Mouse (Mus musculus) embryonic facial prominence, embryonic 12.5 days (tissue): Measurements from ENCODE around the gene Bad. TPM values are rescaled to one million over a fixed set of nuclear protein-coding genes. Genes with fewer than 3 reads are reported as not detected.
"Not testable (repeated sequence)": the region's sequence is repeated elsewhere in the genome, so short reads cannot be mapped to it uniquely, and the experiment has no call there.

Source experiments
- ATAC-seq: fragments of 200-750 bp; cut with Nextera tagmentation; 2 replicates; pipeline ENCODE4 v1.8.0; 2017; ENCODE audit not compliant: insufficient number of reproducible peaks, insufficient read depth, low FRiP score, low TSS enrichment
- H3K27ac ChIP-seq: fragments of 300-500 bp; sonication (generic); 2 replicates; pipeline ENCODE4 v1.5.1; 2016; ENCODE audit warnings: mild to moderate bottlenecking
- H3K27me3 ChIP-seq: fragments of 300-500 bp; sonication (generic); 2 replicates; pipeline ENCODE4 v1.6.1; 2016; ENCODE audit warnings: mild to moderate bottlenecking, moderate library complexity
- H3K36me3 ChIP-seq: fragments of 300-500 bp; sonication (generic); 2 replicates; pipeline ENCODE4 v1.6.1; 2016; ENCODE audit warnings: mild to moderate bottlenecking
- H3K4me1 ChIP-seq: fragments of 300-500 bp; sonication (generic); 2 replicates; pipeline ENCODE4 v1.6.1; 2016
- H3K4me2 ChIP-seq: fragments of 300-500 bp; sonication (generic); replicated peaks from 2 replicates; pipeline ENCODE4 v1.6.1; 2016; ENCODE audit warnings: mild to moderate bottlenecking, moderate library complexity
- H3K4me3 ChIP-seq: fragments of 300-500 bp; sonication (generic); 2 replicates; pipeline ENCODE4 v1.5.1; 2016; ENCODE audit warnings: mild to moderate bottlenecking
- H3K9ac ChIP-seq: fragments of 300-500 bp; sonication (generic); 2 replicates; pipeline ENCODE4 v1.6.1; 2016; ENCODE audit warnings: mild to moderate bottlenecking, moderate library complexity
- H3K9me3 ChIP-seq: fragments of 300-500 bp; sonication (generic); 2 replicates; pipeline ENCODE4 v1.6.1; 2016; ENCODE audit warnings: mild to moderate bottlenecking, moderate library complexity
- WGBS: fragments of 180-500 bp; shearing (Covaris S2); methylation state at CpG from one replicate; pipeline ENCODE4 v1.1.7; 2016; 5-methylcytosine and 5-hydroxymethylcytosine counted together
- polyA plus RNA-seq: library from polyadenylated mRNA; unstranded; fragments of >200 nt; fragmentation: Nextera tagmentation; extraction: Ambion mirVana; gene quantifications from 2 replicates; pipeline ENCODE4 v1.2.1, GENCODE M21; 2016

Bad gene
- polyA plus RNA-seq, 1 experiment from 2014 or later, result 75.0 TPM

DNA sequence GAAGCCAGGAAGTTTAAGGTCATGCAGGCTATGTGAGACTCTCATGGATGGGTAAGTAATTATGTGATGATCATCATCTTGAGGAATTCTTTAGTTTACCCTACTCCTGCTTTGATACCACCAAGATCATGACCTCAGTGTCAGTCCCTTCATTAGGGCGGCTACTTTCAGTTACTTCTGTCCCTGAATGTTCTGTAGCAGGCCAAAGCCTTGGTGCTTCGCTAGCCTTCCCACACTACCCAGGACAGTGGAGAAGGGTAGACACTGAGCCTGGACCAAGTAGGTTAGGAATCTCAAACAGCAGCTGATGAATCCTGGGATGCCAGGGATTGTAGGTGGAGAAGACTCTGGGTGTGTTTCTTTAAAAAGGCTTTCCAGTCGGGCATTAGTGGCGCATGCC lies 39.8 kb downstream of the Bad start:
- Histone ChIP-seq H3K4me3 (no peak overlapping the region; the same call in 1 of the 2 replicates), H3K9me3 (no peaks in the 10 kb centered on the region), H3K4me2 (peak overlapping the region; percentile 64; the same call in 1 of the 2 replicates), H3K4me1 (peaks cover 40% of the 10 kb centered on the region), H3K9ac (peak overlapping the region; percentile 75; the same call in 1 of the 2 replicates), H3K27ac (no peak overlapping the region), H3K27me3 (no peaks in the 10 kb centered on the region), H3K36me3 (peaks cover 49% of the 10 kb centered on the region)
- ATAC-seq, result no peak
- 91% methylated on average over 4 of the region's 4 CpGs for WGBS

- Histone ChIP-seq H3K4me3 (no peak overlapping the region), H3K36me3 (peaks cover 30% of the 10 kb centered on the region), H3K4me2 (no peak overlapping the region), H3K9ac (no peak overlapping the region), H3K9me3 (no peaks in the 10 kb centered on the region), H3K27me3 (no peaks in the 10 kb centered on the region), H3K4me1 (peaks cover 30% of the 10 kb centered on the region), H3K27ac (no peak overlapping the region)
- WGBS, result 90% methylated on average over 5 of the region's 5 CpGs
- ATAC-seq, result no peak
Observed at GRCm38 (mm10) chr19:6983621-6984020, 42.0 kb downstream of the Bad start.

DNA sequence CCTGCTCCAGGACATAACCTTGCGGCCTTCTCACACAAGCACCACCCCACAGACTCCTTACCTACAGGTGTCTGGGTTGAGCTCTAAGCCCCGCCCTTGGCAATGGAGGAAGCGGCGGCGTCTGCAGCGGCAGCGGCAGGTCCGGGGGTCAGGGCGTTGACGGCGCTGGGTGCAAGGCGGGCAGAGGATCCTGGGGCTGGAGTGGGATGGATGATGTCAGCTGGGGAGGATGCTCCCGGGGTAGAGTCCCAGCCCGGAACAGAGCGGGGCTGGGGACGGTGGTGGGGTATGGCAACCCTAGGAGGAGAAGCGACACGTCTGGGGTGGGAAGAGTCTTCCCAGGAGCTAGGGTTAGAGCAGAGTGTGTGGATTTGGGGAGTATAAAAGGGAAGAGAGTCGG lies 43.6 kb downstream of the Bad start:
- Histone ChIP-seq H3K4me3 (no peak overlapping the region), H3K27ac (no peak overlapping the region), H3K27me3 (no peaks in the 10 kb centered on the region), H3K9ac (0 out of 2 replicates have a peak overlapping the region, but pooled peaks have one; percentile 2), H3K9me3 (no peaks in the 10 kb centered on the region), H3K36me3 (peaks cover 29% of the 10 kb centered on the region), H3K4me2 (no peak overlapping the region), H3K4me1 (peaks cover 22% of the 10 kb centered on the region)
- WGBS, result 80% methylated on average over 19 of the region's 19 CpGs
- ATAC-seq, result no peak

DNA sequence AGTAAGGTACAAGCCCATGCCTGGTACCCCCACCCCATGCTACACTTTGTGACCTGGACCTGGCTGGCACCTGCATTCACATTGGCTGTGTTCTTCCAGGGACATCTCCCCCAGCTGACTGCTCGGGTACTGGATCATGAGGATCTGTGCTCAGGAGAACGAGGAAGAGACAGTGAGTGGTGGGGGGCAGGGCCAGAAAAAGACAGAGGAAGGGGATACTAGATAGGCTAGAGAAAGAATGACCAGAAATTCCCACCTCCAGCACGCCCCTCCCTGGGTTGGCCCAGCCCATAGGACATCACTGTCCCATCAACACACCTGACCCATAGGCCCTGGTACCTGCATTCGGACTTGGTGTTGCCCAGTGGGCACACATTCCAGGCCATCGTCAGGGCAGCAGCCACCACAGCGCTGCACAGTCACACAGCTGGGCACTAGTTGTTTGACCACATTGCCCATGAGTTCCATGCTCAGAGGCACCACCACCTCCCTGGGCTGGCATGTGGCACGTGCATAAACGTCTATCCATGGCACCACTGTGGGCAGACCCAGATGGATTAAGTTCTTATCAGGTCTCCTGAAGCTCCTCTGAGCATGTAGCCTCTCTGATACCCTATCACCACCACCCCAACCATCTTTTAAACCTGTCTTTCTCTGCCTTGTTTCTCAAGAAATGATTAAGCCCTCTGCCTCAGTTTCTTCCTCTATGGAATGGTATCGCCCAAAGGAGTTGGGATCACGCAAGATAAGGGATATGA lies 44.5 kb downstream of the Bad start:
- ATAC-seq, result no peak
- Histone ChIP-seq H3K27me3 (no peaks in the 10 kb centered on the region), H3K27ac (no peak overlapping the region), H3K9me3 (no peaks in the 10 kb centered on the region), H3K9ac (peak overlapping the region; percentile 88; the same call in 1 of the 2 replicates), H3K4me3 (peak overlapping the region; percentile 91), H3K4me1 (peaks cover 19% of the 10 kb centered on the region), H3K4me2 (peak overlapping the region; percentile 86), H3K36me3 (peaks cover 29% of the 10 kb centered on the region)
- WGBS, result 80% methylated on average over 10 of the region's 10 CpGs

- Histone ChIP-seq H3K4me3 (peak within 1 kb of the TSS; percentile 91), H3K36me3 (peaks cover 29% of the 10 kb centered on the region), H3K4me2 (peak within 1 kb of the TSS; percentile 86), H3K9ac (peak within 1 kb of the TSS; percentile 88), H3K27ac (peak within 1 kb of the TSS; percentile 91), H3K27me3 (no peaks in the 10 kb centered on the region), H3K4me1 (peaks cover 21% of the 10 kb centered on the region), H3K9me3 (no peaks in the 10 kb centered on the region)
- WGBS, result under 1% methylated on average over 75 of the region's 85 CpGs
- peak; percentile 36 for ATAC-seq
Observed at GRCm38 (mm10) chr19:6987061-6987903, 45.6 kb downstream of the Bad start, which contains the start of gene Vegfb. Gene Vegfb, minus strand, starts transcription at chr19:6987651.

- Histone ChIP-seq H3K4me2 (peak overlapping the region; percentile 86), H3K9ac (peak overlapping the region; percentile 88), H3K4me1 (peaks cover 23% of the 10 kb centered on the region), H3K27me3 (no peaks in the 10 kb centered on the region), H3K4me3 (peak overlapping the region; percentile 91), H3K9me3 (no peaks in the 10 kb centered on the region), H3K36me3 (peaks cover 23% of the 10 kb centered on the region), H3K27ac (peak overlapping the region; percentile 91)
- WGBS, result under 1% methylated on average over 8 of the region's 8 CpGs
- ATAC-seq, result no peak
Observed at GRCm38 (mm10) chr19:6987904-6988285, 46.2 kb downstream of the Bad start.

- Histone ChIP-seq H3K9me3 (no peaks in the 10 kb centered on the region), H3K4me3 (no peak overlapping the region), H3K36me3 (peaks cover 11% of the 10 kb centered on the region), H3K4me2 (no peak overlapping the region), H3K4me1 (peaks cover 30% of the 10 kb centered on the region), H3K9ac (no peak overlapping the region), H3K27me3 (no peaks in the 10 kb centered on the region), H3K27ac (no peak overlapping the region)
- ATAC-seq, result no peak
- 78% methylated on average over 8 of the region's 8 CpGs for WGBS
Observed at GRCm38 (mm10) chr19:6989251-6989650, 47.6 kb downstream of the Bad start.

- Histone ChIP-seq H3K9me3 (no peaks in the 10 kb centered on the region), H3K4me3 (no peak overlapping the region), H3K27me3 (no peaks in the 10 kb centered on the region), H3K27ac (no peak overlapping the region), H3K9ac (no peak overlapping the region), H3K36me3 (no peaks in the 10 kb centered on the region), H3K4me2 (no peak overlapping the region), H3K4me1 (peaks cover 40% of the 10 kb centered on the region)
- no peak for ATAC-seq
- WGBS, result 92% methylated on average over 6 of the region's 6 CpGs
Observed at GRCm38 (mm10) chr19:6990712-6991111, 49.1 kb downstream of the Bad start.

- H3K4me1 ChIP-seq, result peaks cover 36% of the 10 kb centered on the region
- not testable (repeated sequence) for H3K9me3 ChIP-seq, H3K27ac ChIP-seq, ATAC-seq, H3K36me3 ChIP-seq, H3K27me3 ChIP-seq, H3K9ac ChIP-seq, H3K4me3 ChIP-seq, H3K4me2 ChIP-seq
- 91% methylated on average over 6 of the region's 6 CpGs for WGBS
Observed at GRCm38 (mm10) chr19:6991166-6991565, 49.5 kb downstream of the Bad start.

- Histone ChIP-seq H3K27me3 (no peaks in the 10 kb centered on the region), H3K4me3 (peak within 1 kb of the TSS; percentile 56), H3K4me2 (peak within 1 kb of the TSS; percentile 93), H3K9me3 (no peaks in the 10 kb centered on the region), H3K9ac (peak within 1 kb of the TSS; percentile 57), H3K4me1 (peaks cover 40% of the 10 kb centered on the region), H3K27ac (peak within 1 kb of the TSS; percentile 60), H3K36me3 (no peaks in the 10 kb centered on the region)
- ATAC-seq, result peak; percentile 85
- WGBS, result 2% methylated on average over 37 of the region's 37 CpGs
Observed at GRCm38 (mm10) chr19:6992011-6992858, 50.6 kb downstream of the Bad start, which contains the start of gene Dnajc4. Gene Dnajc4, minus strand, starts transcription at chr19:6992572.
